33 mouse cellular contexts compared by ENCODE assay signal in genomic region chr6:75215515-75215914, GRCm38 (mm10).
"Had no signal": no experiment of that assay in that cellular context is flagged by ENCODE, and none has a peak within 500 bp of the region (broad histone marks: within the 10 kb centered on the region; RNA-seq: fewer than 3 reads in every experiment).

No protein-coding gene starts in this region.

- ATAC-seq: hindbrain, embryonic 16.5 days; hindbrain, postnatal 0 days; inflammation-experienced regulatory T-cells, adult 6 months; intestine, embryonic 15.5 days; intestine, embryonic 16.5 days; intestine, postnatal 0 days had no signal

- H3K36me3 ChIP-seq: heart, embryonic 13.5 days; heart, embryonic 15.5 days; hindbrain, embryonic 10.5 days; hindbrain, embryonic 12.5 days; hindbrain, embryonic 13.5 days; hindbrain, embryonic 15.5 days; intestine, embryonic 15.5 days; kidney, embryonic 15.5 days had no signal

- H3K9me3 ChIP-seq: heart, embryonic 13.5 days; heart, embryonic 15.5 days; hindbrain, embryonic 10.5 days; hindbrain, embryonic 12.5 days; hindbrain, embryonic 13.5 days; hindbrain, embryonic 15.5 days; intestine, embryonic 15.5 days; kidney, embryonic 15.5 days had no signal

- H3K27me3 ChIP-seq: heart, embryonic 13.5 days; heart, embryonic 15.5 days; hindbrain, embryonic 12.5 days; hindbrain, embryonic 13.5 days; hindbrain, embryonic 15.5 days; intestine, embryonic 15.5 days; kidney, embryonic 15.5 days had no signal

- H3K4me2 ChIP-seq: heart, embryonic 13.5 days; heart, embryonic 15.5 days; hindbrain, embryonic 12.5 days; hindbrain, embryonic 13.5 days; hindbrain, embryonic 14.5 days; hindbrain, embryonic 15.5 days; intestine, embryonic 15.5 days; kidney, embryonic 15.5 days had no signal

- H3K9ac ChIP-seq: heart, embryonic 13.5 days; heart, embryonic 15.5 days; hindbrain, embryonic 12.5 days; hindbrain, embryonic 13.5 days; hindbrain, embryonic 14.5 days; hindbrain, embryonic 15.5 days; intestine, embryonic 15.5 days; kidney, embryonic 15.5 days had no signal

- H3K27ac ChIP-seq: heart, embryonic 13.5 days; heart, embryonic 15.5 days; hindbrain, embryonic 10.5 days; hindbrain, embryonic 12.5 days; hindbrain, embryonic 13.5 days; hindbrain, embryonic 14.5 days; hindbrain, embryonic 15.5 days; hindbrain, postnatal 0 days; intestine, embryonic 15.5 days; kidney, embryonic 15.5 days; kidney, postnatal 0 days; layer of hippocampus, adult 2 months; left cerebral cortex, adult 2 months had no signal

- H3K4me1 ChIP-seq: heart, embryonic 13.5 days; heart, embryonic 15.5 days; hindbrain, embryonic 10.5 days; hindbrain, embryonic 12.5 days; hindbrain, embryonic 13.5 days; hindbrain, embryonic 15.5 days; intestine, embryonic 15.5 days; kidney, embryonic 15.5 days had no signal

- H3K4me3 ChIP-seq: heart, embryonic 13.5 days; heart, embryonic 15.5 days; hindbrain, embryonic 10.5 days; hindbrain, embryonic 12.5 days; hindbrain, embryonic 13.5 days; hindbrain, embryonic 15.5 days; intestine, embryonic 15.5 days; kidney, embryonic 15.5 days; layer of hippocampus, adult 2 months; left cerebral cortex, adult 2 months had no signal

- DNase-seq: heart, postnatal 10 days; heart, postnatal 14 days; heart, postnatal 36 days; heart, postnatal 4 days; kidney, adult 11 months; kidney, adult 18-20 months; kidney, adult 2 months; kidney, adult 8-10 months; kidney, adult 9 months; kidney, postnatal 10 days; kidney, postnatal 14 days; kidney, postnatal 25 days; kidney, postnatal 36 days; kidney, postnatal 4 days; layer of hippocampus, adult 9-11 months; layer of hippocampus, postnatal 36 days had no signal
